Mouse (Mus musculus): ENCODE results near the gene Cbx6. TPM values are rescaled to one million over a fixed set of nuclear protein-coding genes. Genes with fewer than 3 reads are reported as not detected.
"Not testable (repeated sequence)": the region's sequence is repeated elsewhere in the genome, so short reads cannot be mapped to it uniquely, and the experiment has no call there.

Cbx6 gene
- polyA plus RNA-seq, 1 experiment from 2014 or later: 68.0 TPM

- H3K27ac ChIP-seq: no peak overlapping the region
Measured at GRCm38 (mm10) chr15:79828366-79829035, 6.0 kb downstream of the Cbx6 start.

GRCm38 (mm10) chr15:79827778-79828210, 6.7 kb downstream of the Cbx6 start:
- H3K9ac ChIP-seq: no peak overlapping the region
- no peaks in the 10 kb centered on the region for H3K27me3 ChIP-seq (replicated peaks)
- H3K4me2 ChIP-seq: 0 out of 2 replicates have a peak overlapping the region, but pooled peaks have one; percentile 29
- no peak overlapping the region for H3K27ac ChIP-seq
- 83% methylated on average over 11 of the region's 11 CpGs for WGBS
- peaks cover 29% of the 10 kb centered on the region for H3K36me3 ChIP-seq
- H3K4me1 ChIP-seq: peaks cover 63% of the 10 kb centered on the region
- no peaks in the 10 kb centered on the region for H3K9me3 ChIP-seq
- no peak for ATAC-seq (ENCODE audit: insufficient read depth, low FRiP score, low read depth)
- H3K4me3 ChIP-seq (replicated peaks): no peak overlapping the region

More at GRCm38 (mm10) chr15:79828366-79829035, 6.0 kb downstream of the Cbx6 start:
- ATAC-seq (ENCODE audit: insufficient read depth, low FRiP score, low read depth): no peak
- Histone ChIP-seq H3K4me1 (peaks cover 66% of the 10 kb centered on the region), H3K9ac (no peak overlapping the region), H3K4me3 (replicated peaks) (no peak overlapping the region; the same call in 1 of the 2 replicates), H3K9me3 (no peaks in the 10 kb centered on the region), H3K36me3 (peaks cover 28% of the 10 kb centered on the region), H3K4me2 (peak overlapping the region; percentile 29; the same call in 1 of the 2 replicates), H3K27me3 (replicated peaks) (no peaks in the 10 kb centered on the region)
- 60% methylated on average over 46 of the region's 46 CpGs for WGBS

- no peaks in the 10 kb centered on the region for H3K27me3 ChIP-seq (replicated peaks)
- H3K4me1 ChIP-seq: peaks cover 57% of the 10 kb centered on the region
- no peak overlapping the region for H3K4me3 ChIP-seq (replicated peaks)
- H3K4me2 ChIP-seq: no peak overlapping the region
- no peaks in the 10 kb centered on the region for H3K9me3 ChIP-seq
- WGBS: 86% methylated on average over 14 of the region's 14 CpGs
- no peak overlapping the region for H3K9ac ChIP-seq
- no peak for ATAC-seq (ENCODE audit: insufficient read depth, low FRiP score, low read depth)
- H3K27ac ChIP-seq: no peak overlapping the region
- H3K36me3 ChIP-seq: peaks cover 29% of the 10 kb centered on the region
Measured at GRCm38 (mm10) chr15:79827061-79827777, 7.3 kb downstream of the Cbx6 start.

- Histone ChIP-seq H3K9me3 (no peaks in the 10 kb centered on the region), H3K4me2 (no peak overlapping the region), H3K4me1 (peaks cover 50% of the 10 kb centered on the region), H3K27me3 (replicated peaks) (no peaks in the 10 kb centered on the region), H3K9ac (no peak overlapping the region), H3K27ac (no peak overlapping the region), H3K4me3 (replicated peaks) (no peak overlapping the region), H3K36me3 (peaks cover 29% of the 10 kb centered on the region)
- no peak for ATAC-seq (ENCODE audit: insufficient read depth, low FRiP score, low read depth)
- 85% methylated on average over 9 of the region's 9 CpGs for WGBS
Measured at GRCm38 (mm10) chr15:79826221-79826935, 8.1 kb downstream of the Cbx6 start.

- Histone ChIP-seq H3K27me3 (replicated peaks) (no peaks in the 10 kb centered on the region), H3K36me3 (peaks cover 29% of the 10 kb centered on the region), H3K4me2 (no peak overlapping the region), H3K9me3 (no peaks in the 10 kb centered on the region), H3K4me1 (peaks cover 49% of the 10 kb centered on the region), H3K4me3 (replicated peaks) (no peak overlapping the region), H3K9ac (no peak overlapping the region), H3K27ac (no peak overlapping the region)
- no peak for ATAC-seq (ENCODE audit: insufficient read depth, low FRiP score, low read depth)
- 64% methylated on average over 14 of the region's 14 CpGs for WGBS
Measured at GRCm38 (mm10) chr15:79825146-79825825, 9.2 kb downstream of the Cbx6 start.

- Histone ChIP-seq H3K36me3 (peaks cover 27% of the 10 kb centered on the region), H3K9me3 (no peaks in the 10 kb centered on the region), H3K9ac (no peak overlapping the region), H3K27ac (no peak overlapping the region), H3K27me3 (replicated peaks) (no peaks in the 10 kb centered on the region), H3K4me1 (peaks cover 41% of the 10 kb centered on the region), H3K4me3 (replicated peaks) (no peak overlapping the region), H3K4me2 (no peak overlapping the region)
- WGBS: 62% methylated on average over 19 of the region's 19 CpGs
- no peak for ATAC-seq (ENCODE audit: insufficient read depth, low FRiP score, low read depth)
Measured at GRCm38 (mm10) chr15:79823588-79824280, 10.8 kb downstream of the Cbx6 start.

- ATAC-seq (ENCODE audit: insufficient read depth, low FRiP score, low read depth): peak; percentile 23; the same call in 1 of the 2 replicates
- WGBS: 64% methylated on average over 13 of the region's 13 CpGs
Measured at GRCm38 (mm10) chr15:79822265-79823199, 12.0 kb downstream of the Cbx6 start.

GRCm38 (mm10) chr15:79818325-79818724, 16.2 kb downstream of the Cbx6 start:
- Histone ChIP-seq H3K27me3 (replicated peaks) (no peaks in the 10 kb centered on the region), H3K4me3 (replicated peaks) (no peak overlapping the region), H3K36me3 (no peaks in the 10 kb centered on the region), H3K9me3 (no peaks in the 10 kb centered on the region), H3K27ac (no peak overlapping the region), H3K4me2 (no peak overlapping the region), H3K9ac (no peak overlapping the region), H3K4me1 (0 out of 2 replicates have a peak, but pooled peaks cover 2% of the 10 kb centered on the region)
- ATAC-seq (ENCODE audit: insufficient read depth, low FRiP score, low read depth): no peak
- 77% methylated on average over 4 of the region's 4 CpGs for WGBS

More at GRCm38 (mm10) chr15:79822265-79823199, 12.0 kb downstream of the Cbx6 start:
- H3K36me3 ChIP-seq: peaks cover 16% of the 10 kb centered on the region
- no peak overlapping the region for H3K9ac ChIP-seq
- no peak overlapping the region for H3K4me2 ChIP-seq
- no peak overlapping the region for H3K4me3 ChIP-seq (replicated peaks)
- no peaks in the 10 kb centered on the region for H3K27me3 ChIP-seq (replicated peaks)
- peaks cover 30% of the 10 kb centered on the region for H3K4me1 ChIP-seq
- H3K27ac ChIP-seq: no peak overlapping the region
- H3K9me3 ChIP-seq: no peaks in the 10 kb centered on the region

GRCm38 (mm10) chr15:79813666-79814258, 20.7 kb downstream of the Cbx6 start:
- H3K36me3 ChIP-seq: no peaks in the 10 kb centered on the region
- H3K27me3 ChIP-seq (replicated peaks): peaks cover 4% of the 10 kb centered on the region; the same call in 1 of the 2 replicates
- H3K27ac ChIP-seq: no peak overlapping the region
- H3K4me2 ChIP-seq: no peak overlapping the region
- H3K9ac ChIP-seq: no peak overlapping the region
- H3K4me3 ChIP-seq (replicated peaks): no peak overlapping the region
- ATAC-seq (ENCODE audit: insufficient read depth, low FRiP score, low read depth): no peak
- 39% methylated on average over 8 of the region's 8 CpGs for WGBS
- H3K9me3 ChIP-seq: no peaks in the 10 kb centered on the region
- 0 out of 2 replicates have a peak, but pooled peaks cover 2% of the 10 kb centered on the region for H3K4me1 ChIP-seq

GRCm38 (mm10) chr15:79812840-79813239, 21.6 kb downstream of the Cbx6 start:
- not testable (repeated sequence) for H3K36me3 ChIP-seq; H3K9ac ChIP-seq; ATAC-seq (ENCODE audit: insufficient read depth, low FRiP score, low read depth); H3K4me1 ChIP-seq; H3K9me3 ChIP-seq; H3K4me3 ChIP-seq (replicated peaks); H3K27ac ChIP-seq; H3K4me2 ChIP-seq; H3K27me3 ChIP-seq (replicated peaks)
- WGBS: 63% methylated on average over 2 of the region's 2 CpGs

Measured in stomach, embryonic 15.5 days (tissue).